Mouse (Mus musculus): ENCODE data around the gene Hist3h2a.
A peak's percentile ranks its signal among the peaks of the same experiment; 100 is the strongest.

Gene Hist3h2a

GRCm38 (mm10) chr11:58954420-58955142 lies at the start of gene Hist3h2a, which contains the start of gene Trim17:
Gene Hist3h2a (plus strand): TSS chr11:58954685.
Gene Trim17 (plus strand): TSS chr11:58954685.
- peak; percentile 40 for DNase-seq (ENCODE audit: low spot score)

- no peak for DNase-seq (ENCODE audit: low spot score)
These were observed 49.6 kb upstream of the Hist3h2a start for GRCm38 (mm10) chr11:58904838-58905237.

GRCm38 (mm10) chr11:58913776-58914175 lies 40.7 kb upstream of the Hist3h2a start:
- no peak for DNase-seq (ENCODE audit: low spot score)

GRCm38 (mm10) chr11:58914461-58915028 lies 39.9 kb upstream of the Hist3h2a start:
- no peak for DNase-seq (ENCODE audit: low spot score)

DNA sequence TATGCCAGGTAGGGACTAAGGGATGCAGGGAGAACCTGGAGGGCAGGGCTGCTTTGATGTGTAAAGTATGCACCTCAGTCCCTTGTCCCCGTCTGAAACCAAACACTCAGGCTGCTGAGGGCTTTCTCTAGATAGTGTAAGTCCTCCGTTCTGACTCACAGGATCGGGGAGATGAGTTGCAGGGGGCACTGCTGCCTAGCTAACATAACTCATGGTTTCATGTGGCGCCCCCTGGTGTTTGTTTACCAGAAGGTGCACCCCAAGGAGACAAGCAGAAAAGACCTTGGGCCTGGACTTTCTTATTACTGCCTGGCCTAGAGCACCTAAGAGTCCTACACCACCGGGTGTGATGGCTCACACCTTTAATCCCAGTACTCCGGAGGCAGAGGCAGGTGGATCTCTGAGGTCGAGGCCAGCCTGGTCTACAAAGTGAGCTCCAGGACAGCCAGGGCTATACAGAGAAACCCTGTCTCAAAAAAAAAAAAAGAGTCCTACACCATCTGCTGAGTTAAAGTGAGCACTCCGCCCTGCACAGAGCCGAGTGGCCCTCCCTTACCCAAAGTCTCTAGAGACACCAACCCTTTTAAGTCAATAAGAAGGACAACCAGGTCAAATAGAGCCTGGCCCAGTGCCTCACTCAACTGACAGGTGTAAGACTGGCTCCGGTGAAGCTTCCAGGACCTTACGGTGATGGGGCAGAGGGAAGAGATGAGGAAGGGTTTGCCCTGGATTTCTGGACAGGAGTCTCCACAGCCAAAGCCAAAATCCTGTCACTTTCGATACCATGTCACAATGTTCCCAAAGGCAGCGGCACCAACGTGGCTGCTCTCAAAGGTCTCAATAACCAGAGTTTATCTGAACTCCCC lies 37.4 kb upstream of the Hist3h2a start:
- no peak for DNase-seq (ENCODE audit: low spot score)

DNA sequence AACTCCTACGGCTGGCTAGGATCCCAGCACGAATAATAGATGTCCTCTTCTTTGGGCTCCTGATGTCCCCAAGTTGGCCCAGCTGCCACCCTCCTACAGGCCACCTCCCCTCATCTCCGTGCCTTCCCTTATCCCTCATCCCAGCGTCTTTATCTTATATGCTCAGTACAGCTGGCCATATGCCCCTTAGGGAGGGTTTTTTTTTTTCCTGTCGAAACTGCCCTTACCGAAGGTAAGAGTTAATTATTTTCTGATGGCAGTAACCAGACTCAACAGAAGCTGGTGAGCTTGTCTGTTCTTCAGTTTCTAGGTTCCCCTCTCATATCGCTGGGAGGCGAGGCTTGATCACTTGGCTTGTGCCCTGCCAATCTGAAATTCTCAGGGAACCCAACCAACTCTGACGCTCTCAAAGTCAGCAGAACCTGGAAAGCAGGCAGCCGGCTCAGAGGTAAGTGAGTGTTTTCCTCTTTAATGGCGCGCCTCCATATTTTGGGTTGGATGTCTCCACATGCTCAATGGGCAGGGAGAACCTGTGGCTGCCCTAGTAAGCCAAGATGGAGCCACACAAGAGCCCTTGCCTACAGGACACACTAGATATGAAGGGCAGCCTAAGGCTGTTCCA lies 36.6 kb upstream of the Hist3h2a start, which contains the start of gene Btnl10:
Btnl10 (plus strand) TSS at position 164 of the 622 bp plus-strand sequence.
- no peak for DNase-seq (ENCODE audit: low spot score)

GRCm38 (mm10) chr11:58918759-58919158 lies 35.7 kb upstream of the Hist3h2a start:
- DNase-seq (ENCODE audit: low spot score), result no peak

GRCm38 (mm10) chr11:58922420-58922819 lies 32.1 kb upstream of the Hist3h2a start:
- DNase-seq (ENCODE audit: low spot score), result no peak

- no peak for DNase-seq (ENCODE audit: low spot score)
These were observed 27.8 kb upstream of the Hist3h2a start for GRCm38 (mm10) chr11:58926651-58927050.

GRCm38 (mm10) chr11:58927053-58927452 lies 27.4 kb upstream of the Hist3h2a start:
- DNase-seq (ENCODE audit: low spot score), result no peak

- DNase-seq (ENCODE audit: low spot score), result no peak
These were observed 26.5 kb upstream of the Hist3h2a start for GRCm38 (mm10) chr11:58927790-58928651.

DNA sequence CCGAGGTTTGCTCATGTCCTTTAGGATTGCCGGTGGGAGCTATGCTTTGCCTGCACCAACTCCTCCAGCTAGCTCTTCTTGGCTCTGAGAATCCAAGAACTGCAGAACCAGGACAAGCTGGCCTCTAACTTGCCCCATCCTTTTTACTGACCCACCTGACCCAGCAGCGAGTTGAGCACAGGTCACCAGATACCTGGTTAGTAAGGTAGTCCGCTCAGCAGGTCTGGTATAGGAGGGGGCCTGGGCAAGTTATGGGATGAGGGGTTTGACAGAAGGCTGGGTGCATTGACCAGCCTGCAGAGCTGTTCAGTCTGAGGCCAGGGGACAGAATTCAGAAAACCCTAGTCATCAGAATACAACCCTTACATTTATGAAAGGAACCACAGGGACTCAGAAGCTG lies 25.4 kb upstream of the Hist3h2a start:
- DNase-seq (ENCODE audit: low spot score), result no peak

GRCm38 (mm10) chr11:58929641-58930040 lies 24.8 kb upstream of the Hist3h2a start:
- DNase-seq (ENCODE audit: low spot score), result no peak

DNA sequence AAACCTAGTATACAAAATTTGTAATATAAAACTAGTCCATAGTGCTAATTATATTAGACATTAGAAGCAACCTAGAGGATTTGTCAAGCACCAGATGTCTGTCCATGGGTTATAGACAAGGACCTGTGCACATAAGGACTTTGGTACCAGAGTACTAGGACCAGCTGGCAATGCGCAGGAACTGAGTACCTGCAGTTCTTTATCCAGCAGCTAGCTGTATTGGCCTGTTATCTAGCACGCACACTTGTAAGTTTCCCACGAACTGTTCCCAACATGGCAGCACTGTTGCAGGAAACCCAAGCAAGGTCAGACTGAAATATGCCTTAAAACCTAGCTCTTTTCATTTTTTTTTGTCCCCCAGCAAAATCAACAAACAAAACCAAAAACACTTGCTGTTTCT lies 24.2 kb upstream of the Hist3h2a start:
- DNase-seq (ENCODE audit: low spot score), result no peak

GRCm38 (mm10) chr11:58931576-58931975 lies 22.9 kb upstream of the Hist3h2a start:
- no peak for DNase-seq (ENCODE audit: low spot score)

DNA sequence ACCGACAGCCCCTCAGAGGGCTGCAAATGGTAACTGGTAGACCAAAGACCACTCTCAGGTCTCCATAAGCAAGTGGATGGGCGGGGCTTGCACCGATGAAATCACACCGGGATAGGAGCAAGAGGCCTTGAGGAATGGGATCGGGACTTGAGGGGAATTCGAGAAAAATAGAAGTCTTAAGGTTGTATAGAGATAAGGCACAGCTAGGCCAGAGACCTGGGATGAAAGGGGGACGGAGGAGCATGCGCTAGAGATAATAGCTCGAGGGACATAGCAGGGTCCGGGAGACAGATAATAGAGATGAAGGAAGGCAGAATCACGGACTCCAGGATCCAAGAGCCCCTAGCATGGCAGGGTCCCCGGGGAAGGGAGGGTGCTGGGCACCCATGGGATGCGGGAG lies 16.6 kb upstream of the Hist3h2a start:
- no peak for DNase-seq (ENCODE audit: low spot score)

DNA sequence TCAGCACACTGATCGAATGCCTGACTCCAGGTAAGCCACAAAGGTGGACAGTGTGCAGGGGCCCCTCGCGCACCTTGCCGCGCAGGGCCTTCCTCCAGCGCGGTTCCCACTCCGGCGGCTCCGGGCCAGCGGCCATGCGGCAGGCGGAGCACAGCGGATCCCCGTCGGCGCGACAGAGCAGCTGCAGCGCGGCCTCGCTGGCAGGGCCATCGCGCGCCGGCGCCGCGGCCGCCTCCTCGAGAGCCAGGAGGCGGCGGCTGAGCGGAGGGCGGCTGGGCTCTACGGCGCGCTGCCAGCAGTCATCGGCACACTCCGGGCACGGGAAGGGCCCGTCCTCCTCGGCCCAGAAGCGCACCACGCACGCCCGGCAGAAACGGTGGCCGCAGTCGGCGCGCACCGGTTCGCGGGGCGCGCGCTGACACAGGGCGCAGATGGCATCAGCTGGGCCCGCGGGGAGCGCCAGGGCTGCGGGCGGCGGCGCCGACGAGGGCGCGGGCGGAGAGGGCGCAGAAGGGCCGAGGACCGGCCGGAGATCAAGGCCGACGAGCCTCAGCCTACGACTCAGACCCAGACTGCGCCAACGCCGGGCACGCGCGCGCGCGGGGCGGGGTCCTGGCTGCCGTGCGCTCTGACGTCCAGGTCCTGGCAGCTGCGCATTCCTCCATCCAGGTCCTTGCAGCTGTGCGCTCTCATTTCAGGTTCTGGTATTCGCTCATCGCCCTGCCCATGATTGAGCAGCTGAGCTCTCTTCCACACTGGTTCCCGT lies 16.0 kb upstream of the Hist3h2a start, which contains the start of gene Rnf187:
Rnf187 (minus strand) TSS at position 595 of the 766 bp plus-strand sequence.
- peak; percentile 51 for DNase-seq (ENCODE audit: low spot score)

DNA sequence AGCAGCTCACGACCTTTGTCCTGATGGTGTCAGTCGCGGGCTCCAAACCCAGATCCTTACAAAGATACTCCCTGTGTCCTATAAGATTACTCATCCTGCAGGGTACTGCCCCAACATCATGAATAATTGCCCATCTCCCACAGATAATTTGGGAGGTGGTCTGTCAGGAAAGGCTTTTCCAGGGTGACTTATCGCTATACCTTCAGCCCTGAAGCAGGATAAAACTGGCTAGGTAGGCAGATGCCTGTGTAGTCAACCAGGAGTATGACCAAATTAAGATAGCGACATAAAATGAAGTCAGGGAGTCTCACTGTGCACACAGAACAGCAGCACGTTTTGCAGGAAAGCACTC lies 15.4 kb upstream of the Hist3h2a start:
- no peak for DNase-seq (ENCODE audit: low spot score)

DNA sequence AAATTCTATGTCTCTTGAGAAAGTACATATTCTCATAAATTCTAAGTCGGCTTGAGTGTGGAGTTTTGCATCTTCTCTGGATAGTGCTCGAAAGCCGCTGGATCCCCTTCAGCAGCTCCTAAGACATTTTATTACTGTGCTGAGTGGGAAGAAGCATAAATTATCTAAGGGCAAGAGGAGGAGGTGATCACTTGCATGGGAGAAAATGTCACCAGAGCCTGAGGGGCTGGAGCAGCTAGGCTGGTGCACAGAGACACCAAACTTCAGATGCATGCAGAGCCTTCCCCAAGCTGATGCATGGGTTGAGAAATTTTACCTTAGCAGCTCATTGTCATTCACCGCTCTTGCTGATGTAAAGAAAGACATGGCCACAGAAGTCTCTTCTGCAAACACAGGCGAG lies 10.3 kb upstream of the Hist3h2a start:
- DNase-seq (ENCODE audit: low spot score), result no peak

- DNase-seq (ENCODE audit: low spot score), result no peak
These were observed 7.2 kb upstream of the Hist3h2a start for GRCm38 (mm10) chr11:58947306-58947705.

Measured in urinary bladder, postnatal 10 days (tissue).